Mouse (Mus musculus): ENCODE results near the gene Zscan21. TPM values are rescaled to one million over a fixed set of nuclear protein-coding genes. Genes with fewer than 3 reads are reported as not detected.

Zscan21 gene
- total and polyA plus RNA-seq, 2 experiments from 2014 or later, result 22.1 to 54.3 TPM

DNA sequence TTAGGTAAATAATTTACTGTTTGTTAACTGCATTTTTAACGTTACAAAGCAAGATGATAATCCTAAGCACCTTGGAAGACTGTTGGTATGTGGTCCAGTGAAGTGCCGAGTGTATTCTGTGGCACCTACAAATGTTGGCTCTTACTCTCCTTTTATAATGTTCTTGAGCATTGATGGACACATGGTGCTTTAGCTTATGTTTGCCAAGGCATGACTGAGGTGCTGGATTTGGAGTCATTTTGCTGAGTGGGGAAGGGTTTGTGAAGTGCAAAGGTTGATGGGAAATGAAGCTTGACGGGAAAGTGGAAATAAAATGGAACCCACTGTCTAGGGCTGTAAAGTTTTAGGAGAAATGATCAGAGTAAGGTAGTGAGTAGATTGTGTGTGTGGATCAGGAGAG, 28.3 kb upstream of the Zscan21 start:
- 88% methylated on average over 3 of the region's 3 CpGs for WGBS
- Histone ChIP-seq H3K9ac (replicated peaks; ENCODE audit: low read length, poor library complexity, severe bottlenecking) (no peak overlapping the region), H3K4me3 (ENCODE audit: low read depth, low read length) (no peak overlapping the region), H3K36me3 (ENCODE audit: insufficient read depth, low read length) (peaks cover 10% of the 10 kb centered on the region; the same call in 1 of the 2 replicates), H3K27ac (ENCODE audit: low read depth, low read length) (no peak overlapping the region), H3K4me1 (ENCODE audit: insufficient read depth, low read length) (no peaks in the 10 kb centered on the region; the same call in 1 of the 2 replicates), H3K4me2 (ENCODE audit: low read depth, low read length, poor library complexity, severe bottlenecking) (no peak overlapping the region), H3K9me3 (ENCODE audit: low read length) (no peaks in the 10 kb centered on the region), H3K27me3 (ENCODE audit: insufficient read depth, low read length) (no peaks in the 10 kb centered on the region)
- no peak for ATAC-seq (ENCODE audit: low FRiP score)
- TF ChIP-seq CTCF (IDR thresholded peaks at IDR 0.05), result no peak
- no peak for DNase-seq (ENCODE audit: low spot score)

DNA sequence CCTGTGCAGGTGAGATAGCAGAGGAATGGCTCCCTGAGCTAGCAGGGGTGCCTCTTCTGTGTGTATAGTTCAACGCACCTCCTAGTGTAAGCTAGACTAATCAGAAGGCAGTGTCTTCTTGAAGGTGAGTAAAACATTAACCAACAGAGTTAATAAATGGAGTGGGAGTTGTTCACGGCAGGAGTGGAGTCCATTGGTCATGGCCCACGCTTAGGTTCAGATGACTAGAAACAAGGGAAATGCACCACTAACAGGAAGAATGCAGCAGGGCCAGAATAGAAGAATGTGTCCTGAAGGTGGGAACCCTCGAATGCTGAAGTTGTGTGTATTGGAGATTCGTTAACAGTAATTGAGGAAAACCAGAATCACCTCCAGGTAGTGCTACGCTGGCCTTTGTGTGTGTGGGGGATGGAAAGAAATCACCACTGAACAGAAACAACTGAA, 27.6 kb upstream of the Zscan21 start:
- no peaks in the 10 kb centered on the region; the same call in 1 of the 2 replicates for H3K4me1 ChIP-seq (ENCODE audit: insufficient read depth, low read length)
- 91% methylated on average over 6 of the region's 6 CpGs for WGBS
- no peak overlapping the region for H3K4me3 ChIP-seq (ENCODE audit: low read depth, low read length)
- no peak overlapping the region for H3K4me2 ChIP-seq (ENCODE audit: low read depth, low read length, poor library complexity, severe bottlenecking)
- peaks cover 14% of the 10 kb centered on the region for H3K36me3 ChIP-seq (ENCODE audit: insufficient read depth, low read length)
- H3K9ac ChIP-seq (replicated peaks; ENCODE audit: low read length, poor library complexity, severe bottlenecking), result no peak overlapping the region
- H3K27ac ChIP-seq (ENCODE audit: low read depth, low read length), result no peak overlapping the region
- no peaks in the 10 kb centered on the region for H3K27me3 ChIP-seq (ENCODE audit: insufficient read depth, low read length)
- DNase-seq (ENCODE audit: low spot score) (no peak), ATAC-seq (ENCODE audit: low FRiP score) (no peak)
- no peak for TF ChIP-seq CTCF (IDR thresholded peaks at IDR 0.05)
- no peaks in the 10 kb centered on the region for H3K9me3 ChIP-seq (ENCODE audit: low read length)

DNA sequence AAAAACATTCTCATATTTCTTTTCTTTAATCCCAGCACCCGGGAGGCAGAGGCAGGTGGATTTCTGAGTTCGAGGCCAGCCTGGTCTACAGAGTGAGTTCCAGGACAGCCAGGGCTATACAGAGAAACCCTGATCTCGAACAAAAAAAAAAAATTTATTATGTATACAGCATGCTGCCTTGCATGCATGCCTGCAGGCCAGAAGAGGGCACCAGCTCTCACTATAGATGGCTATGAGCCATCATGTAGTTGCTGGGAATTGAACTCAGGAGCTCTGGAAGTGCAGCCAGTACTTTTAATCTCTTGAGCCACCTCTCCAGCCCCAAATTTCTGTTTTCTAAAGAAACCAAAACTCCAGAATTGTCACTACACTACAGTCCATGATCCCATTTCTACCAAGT, 26.4 kb upstream of the Zscan21 start:
- ATAC-seq (ENCODE audit: low FRiP score) (no peak), DNase-seq (ENCODE audit: low spot score) (peak; percentile 4)
- Histone ChIP-seq H3K4me2 (ENCODE audit: low read depth, low read length, poor library complexity, severe bottlenecking) (no peak overlapping the region), H3K36me3 (ENCODE audit: insufficient read depth, low read length) (peaks cover 23% of the 10 kb centered on the region), H3K27ac (ENCODE audit: low read depth, low read length) (no peak overlapping the region), H3K9me3 (ENCODE audit: low read length) (no peaks in the 10 kb centered on the region), H3K4me3 (ENCODE audit: low read depth, low read length) (no peak overlapping the region), H3K27me3 (ENCODE audit: insufficient read depth, low read length) (no peaks in the 10 kb centered on the region), H3K4me1 (ENCODE audit: insufficient read depth, low read length) (no peaks in the 10 kb centered on the region; the same call in 1 of the 2 replicates), H3K9ac (replicated peaks; ENCODE audit: low read length, poor library complexity, severe bottlenecking) (no peak overlapping the region)
- peak; percentile 64 for TF ChIP-seq CTCF (IDR thresholded peaks at IDR 0.05)
- WGBS, result 69% methylated on average over 3 of the region's 3 CpGs

DNA sequence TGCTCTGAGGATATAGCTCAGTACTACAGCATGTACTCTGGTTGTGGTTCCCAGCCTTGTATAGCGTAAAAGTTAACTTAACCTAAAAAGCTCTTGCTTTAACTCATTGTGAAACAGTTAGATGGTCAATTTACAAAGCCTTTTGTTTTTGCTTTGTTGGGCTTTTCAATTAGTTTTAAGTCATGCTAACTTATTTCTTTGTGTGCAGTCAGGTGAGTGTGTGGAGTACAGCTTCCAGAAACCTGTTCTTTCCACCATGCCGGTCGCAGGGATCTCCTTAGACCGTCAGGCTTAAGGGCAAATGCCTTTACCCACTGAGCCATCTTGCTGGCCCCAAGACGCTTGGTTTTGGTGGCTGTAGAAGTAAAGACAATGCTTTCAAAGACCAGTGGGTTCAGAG, 26.0 kb upstream of the Zscan21 start:
- 95% methylated on average over 5 of the region's 5 CpGs for WGBS
- H3K4me2 ChIP-seq (ENCODE audit: low read depth, low read length, poor library complexity, severe bottlenecking), result no peak overlapping the region
- H3K4me1 ChIP-seq (ENCODE audit: insufficient read depth, low read length), result no peaks in the 10 kb centered on the region; the same call in 1 of the 2 replicates
- no peak overlapping the region for H3K4me3 ChIP-seq (ENCODE audit: low read depth, low read length)
- no peaks in the 10 kb centered on the region for H3K9me3 ChIP-seq (ENCODE audit: low read length)
- no peaks in the 10 kb centered on the region for H3K27me3 ChIP-seq (ENCODE audit: insufficient read depth, low read length)
- DNase-seq (ENCODE audit: low spot score) (no peak), ATAC-seq (ENCODE audit: low FRiP score) (no peak)
- no peak overlapping the region for H3K9ac ChIP-seq (replicated peaks; ENCODE audit: low read length, poor library complexity, severe bottlenecking)
- H3K27ac ChIP-seq (ENCODE audit: low read depth, low read length), result no peak overlapping the region
- peaks cover 23% of the 10 kb centered on the region for H3K36me3 ChIP-seq (ENCODE audit: insufficient read depth, low read length)
- no peak for TF ChIP-seq CTCF (IDR thresholded peaks at IDR 0.05)

DNA sequence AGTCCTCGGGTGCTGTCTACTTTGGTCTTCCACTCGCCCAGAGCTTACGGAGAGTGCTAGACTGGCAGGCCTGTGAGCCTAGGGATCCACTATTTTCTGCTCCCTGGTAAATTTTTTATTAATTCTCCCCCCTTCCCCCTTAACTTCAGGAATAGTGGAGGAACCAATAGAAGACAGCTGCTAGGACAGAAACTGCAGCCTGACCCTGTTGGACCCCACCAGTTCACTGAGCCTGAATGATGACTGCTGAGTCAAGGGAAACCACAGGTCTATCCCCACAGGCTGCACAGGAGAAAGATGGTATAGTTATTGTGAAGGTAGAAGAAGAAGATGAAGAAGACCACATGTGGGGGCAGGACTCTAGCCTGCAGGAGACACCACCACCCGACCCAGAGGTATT, 23.9 kb upstream of the Zscan21 start:
- no peak overlapping the region for H3K4me2 ChIP-seq (ENCODE audit: low read depth, low read length, poor library complexity, severe bottlenecking)
- ATAC-seq (ENCODE audit: low FRiP score), result no peak
- no peaks in the 10 kb centered on the region for H3K9me3 ChIP-seq (ENCODE audit: low read length)
- no peak for TF ChIP-seq CTCF (IDR thresholded peaks at IDR 0.05)
- no peak for DNase-seq (ENCODE audit: low spot score)
- 97% methylated on average over 4 of the region's 4 CpGs for WGBS
- H3K36me3 ChIP-seq (ENCODE audit: insufficient read depth, low read length), result peaks cover 37% of the 10 kb centered on the region
- H3K4me1 ChIP-seq (ENCODE audit: insufficient read depth, low read length), result no peaks in the 10 kb centered on the region
- no peaks in the 10 kb centered on the region for H3K27me3 ChIP-seq (ENCODE audit: insufficient read depth, low read length)
- H3K9ac ChIP-seq (replicated peaks; ENCODE audit: low read length, poor library complexity, severe bottlenecking), result no peak overlapping the region
- no peak overlapping the region for H3K4me3 ChIP-seq (ENCODE audit: low read depth, low read length)
- H3K27ac ChIP-seq (ENCODE audit: low read depth, low read length), result no peak overlapping the region

DNA sequence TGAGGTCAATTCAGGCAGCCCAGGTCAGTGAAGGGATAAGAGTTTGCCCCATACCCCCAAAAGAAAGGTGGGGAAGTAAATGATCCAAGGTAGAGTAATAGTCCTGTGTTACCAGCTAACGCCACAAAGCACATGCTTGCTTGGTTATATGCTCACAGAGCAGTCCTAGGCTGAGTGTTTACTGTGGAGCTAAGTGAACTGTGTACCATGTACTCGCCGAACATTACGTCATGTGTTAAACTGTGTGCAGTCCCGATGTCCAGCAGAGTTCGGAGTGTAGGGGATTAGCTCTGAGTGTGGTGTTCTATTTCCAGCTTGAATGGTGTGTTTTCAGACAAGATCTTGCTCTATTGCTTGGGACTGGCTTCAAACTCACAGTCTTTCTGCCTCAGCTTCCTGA, 22.2 kb upstream of the Zscan21 start:
- Histone ChIP-seq H3K27ac (ENCODE audit: low read depth, low read length) (no peak overlapping the region), H3K4me2 (ENCODE audit: low read depth, low read length, poor library complexity, severe bottlenecking) (no peak overlapping the region), H3K4me3 (ENCODE audit: low read depth, low read length) (no peak overlapping the region), H3K4me1 (ENCODE audit: insufficient read depth, low read length) (no peaks in the 10 kb centered on the region), H3K9me3 (ENCODE audit: low read length) (no peaks in the 10 kb centered on the region), H3K36me3 (ENCODE audit: insufficient read depth, low read length) (peaks cover 47% of the 10 kb centered on the region), H3K27me3 (ENCODE audit: insufficient read depth, low read length) (no peaks in the 10 kb centered on the region), H3K9ac (replicated peaks; ENCODE audit: low read length, poor library complexity, severe bottlenecking) (no peak overlapping the region)
- TF ChIP-seq CTCF (IDR thresholded peaks at IDR 0.05), result no peak
- DNase-seq (ENCODE audit: low spot score), result no peak
- ATAC-seq (ENCODE audit: low FRiP score), result no peak
- WGBS, result 94% methylated on average over 6 of the region's 6 CpGs

Data from midbrain, postnatal 0 days (tissue).